Mouse (Mus musculus): ENCODE results near the gene Vps53. TPM values are rescaled to one million over a fixed set of nuclear protein-coding genes. Genes with fewer than 3 reads are reported as not detected.

Vps53 gene
- total RNA-seq, 2 experiments from 2014 or later = 78.3 to 81.6 TPM

DNA sequence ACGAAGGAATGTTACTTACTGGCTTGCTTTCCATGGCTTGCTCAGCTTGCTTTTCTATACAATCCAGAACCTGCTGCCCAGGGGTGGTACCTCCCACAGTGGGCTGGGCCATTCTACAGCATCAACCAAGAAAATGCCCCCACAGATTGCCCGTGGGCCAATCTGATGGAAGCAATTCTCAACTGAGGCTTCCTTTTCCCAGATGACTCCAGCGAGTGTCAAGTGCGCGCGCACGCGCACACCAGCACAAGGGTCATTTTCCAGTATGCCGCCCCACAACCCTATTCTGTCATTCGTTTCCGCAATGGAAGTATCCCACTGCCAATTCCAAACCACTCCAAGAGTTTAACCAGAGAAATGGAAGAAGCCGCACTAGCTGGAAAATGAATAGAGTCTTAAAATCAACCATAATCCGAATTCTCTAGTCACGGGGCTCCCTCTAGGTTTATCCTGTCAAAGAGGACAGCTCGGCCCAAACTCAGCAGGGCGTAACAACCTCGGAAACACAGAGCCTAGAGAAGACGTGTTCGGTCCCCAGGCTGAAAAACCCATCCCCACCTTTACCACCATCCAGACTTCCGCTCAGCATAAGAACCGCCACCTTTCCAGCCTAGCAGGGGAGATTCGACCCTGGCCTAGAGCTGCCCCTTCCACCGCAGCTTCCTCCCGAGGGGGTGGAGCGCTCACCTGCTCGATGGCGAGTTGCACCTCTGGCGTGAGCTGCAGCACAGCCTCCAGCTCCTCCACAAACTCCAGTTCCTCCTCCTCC, 537 bp downstream of the Vps53 start:
- intact Hi-C loops (cut with DNase I) = loop anchor here (1.0 to 2.0 kb wide), 2 partner anchors 38 to 64 kb away; partner anchors contain the start of genes Dbil5, Gemin4, Glod4 and Mrm3
- peak; percentile 50 to 71 for DNase-seq (ENCODE audit: low spot score in 2 of 2)

DNA sequence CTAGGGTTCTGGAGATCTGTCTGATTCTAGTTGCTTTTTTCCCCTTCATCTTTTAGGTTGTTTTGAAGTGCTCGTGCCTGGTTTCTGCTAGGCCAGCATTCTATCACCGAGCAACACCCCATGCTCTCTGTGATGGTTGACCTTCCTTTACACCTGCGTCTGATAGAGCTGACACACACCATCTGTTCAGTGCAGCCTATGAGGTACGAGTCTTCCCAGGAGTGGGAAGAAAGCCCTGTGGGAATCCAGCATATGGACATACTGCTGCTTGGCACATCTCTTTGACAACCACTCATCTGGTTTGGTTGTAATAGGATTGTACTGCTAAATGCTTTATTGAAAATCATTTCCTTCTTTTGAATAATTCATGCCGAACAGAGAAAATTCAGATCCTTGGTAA, 9.2 kb downstream of the Vps53 start:
- intact Hi-C loops (cut with DNase I) = no loop called here
- peak in 1 of 2 experiments; percentile 42 for DNase-seq (ENCODE audit: low spot score in 2 of 2)

DNA sequence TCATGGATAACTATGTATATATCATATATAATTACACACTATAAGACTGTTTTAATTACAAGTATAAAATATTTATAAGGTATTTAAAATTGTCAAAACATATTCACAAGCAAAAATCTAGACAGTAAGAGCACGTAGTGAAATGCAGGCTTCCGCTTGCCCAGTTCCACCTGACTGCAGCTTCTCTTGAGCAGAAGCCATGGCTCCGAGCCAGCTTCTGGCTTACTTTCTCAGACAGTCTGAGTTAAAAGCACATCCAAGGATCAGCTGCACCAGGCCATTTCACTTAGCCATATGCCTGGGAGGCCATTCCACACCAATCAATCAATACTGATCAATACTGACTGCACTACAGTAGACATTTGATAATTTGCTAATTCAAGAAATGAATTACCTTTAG, 10.5 kb downstream of the Vps53 start:
- intact Hi-C loops (cut with DNase I) = loop anchor here (2.0 kb wide), 1 partner anchor 82 kb away; no protein-coding TSS in a partner anchor

DNA sequence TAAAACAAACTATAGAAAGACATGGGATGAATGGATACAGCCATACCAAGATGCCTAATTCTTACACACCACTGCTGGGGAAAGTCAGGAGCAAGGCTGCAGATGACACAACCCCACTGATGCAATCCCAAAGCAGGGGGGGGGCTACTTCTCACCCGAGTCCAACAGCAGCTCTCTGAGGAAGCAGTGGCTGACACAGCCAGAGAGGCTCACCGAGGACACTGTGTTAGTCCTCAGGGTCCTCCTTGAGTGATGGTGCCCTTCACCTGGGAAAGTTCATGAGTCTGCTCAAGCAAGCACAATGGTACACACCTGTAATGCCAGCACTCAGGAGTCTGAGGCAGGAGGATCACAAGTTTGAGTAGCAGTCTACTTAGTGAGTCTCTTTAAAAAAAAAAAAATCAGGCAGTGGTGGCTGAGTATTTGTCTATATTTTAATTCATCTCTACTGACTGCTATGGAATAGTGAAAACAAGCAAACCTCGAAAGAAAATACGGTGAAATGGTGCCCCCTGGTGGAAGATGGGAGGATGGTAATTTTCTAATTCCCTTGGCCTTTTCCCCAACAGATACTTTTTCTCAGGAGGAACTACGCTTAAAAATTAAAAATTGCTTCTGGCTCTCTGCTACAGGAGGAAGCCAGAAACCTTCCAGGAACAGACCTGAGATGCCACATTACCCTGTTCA, 12.2 kb downstream of the Vps53 start:
- peak; percentile 73 to 81 for DNase-seq (ENCODE audit: low spot score in 2 of 2)
- intact Hi-C loops (cut with DNase I) = no loop called here

More for the DNA sequence above, 10.5 kb downstream of the Vps53 start:
- no peak for DNase-seq (ENCODE audit: low spot score in 2 of 2)

DNA sequence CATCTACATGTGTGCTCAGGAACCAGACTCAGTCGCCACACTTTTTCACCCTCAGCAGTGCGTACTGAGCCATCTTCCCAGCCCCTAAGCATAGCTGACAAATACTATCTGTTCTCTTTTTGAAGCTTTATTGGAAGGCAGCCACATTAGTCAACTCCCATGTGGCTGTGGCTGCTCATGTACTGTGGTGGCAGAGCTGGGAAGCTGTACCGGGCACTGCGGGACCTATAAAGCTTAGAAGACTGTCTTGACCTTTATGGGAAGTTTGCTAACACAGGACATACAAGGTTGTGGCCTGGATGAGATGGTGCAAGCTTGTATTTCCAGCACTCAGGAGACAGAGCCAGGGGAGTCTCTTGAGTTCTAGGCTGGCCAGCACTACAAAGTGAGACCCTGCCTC, 12.8 kb downstream of the Vps53 start:
- DNase-seq (ENCODE audit: low spot score in 2 of 2) = no peak
- intact Hi-C loops (cut with DNase I) = loop anchor here (1.0 kb wide), 1 partner anchor 384 kb away; no protein-coding TSS in a partner anchor

DNA sequence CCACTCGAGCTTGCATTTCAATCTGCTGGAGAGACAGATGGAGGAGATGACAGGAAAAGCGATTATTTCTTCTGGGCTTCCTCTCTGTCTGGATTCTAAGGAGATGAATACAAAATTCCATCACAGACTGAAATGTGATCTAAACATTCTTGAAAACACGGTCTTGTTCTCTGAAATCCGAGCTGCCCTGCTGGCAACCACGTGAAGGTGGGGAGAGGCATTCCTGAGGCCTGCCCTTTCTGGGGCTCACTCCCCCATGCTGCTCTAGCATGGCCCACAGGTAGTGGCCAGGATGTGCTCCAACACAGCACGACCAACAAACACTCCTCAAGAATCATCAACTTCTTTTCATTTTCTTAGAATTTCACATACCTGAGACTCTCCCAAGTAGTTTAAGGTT, 19.2 kb downstream of the Vps53 start:
- DNase-seq (ENCODE audit: low spot score in 2 of 2) = no peak
- intact Hi-C loops (cut with DNase I) = no loop called here

DNA sequence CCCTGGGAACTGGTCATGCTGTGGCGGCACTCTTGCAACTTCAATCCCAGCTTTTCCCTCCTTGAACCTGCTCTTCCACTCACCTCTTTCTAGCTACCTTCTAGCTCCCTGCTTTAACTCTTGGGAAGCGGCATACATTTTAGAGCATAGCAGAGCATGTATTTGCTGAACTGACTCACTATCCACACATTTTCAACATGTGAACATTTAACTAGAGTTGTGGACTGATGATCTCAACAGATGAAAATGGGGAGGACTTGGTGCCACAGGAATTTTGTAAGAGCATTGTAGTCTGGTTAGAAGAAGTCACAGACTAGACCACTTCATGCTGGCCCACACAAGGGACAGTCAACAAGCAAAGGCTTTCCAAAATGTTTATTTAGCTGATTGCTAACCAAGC, 21.1 kb downstream of the Vps53 start:
- intact Hi-C loops (cut with DNase I) = no loop called here
- DNase-seq (ENCODE audit: low spot score in 2 of 2) = no peak

DNA sequence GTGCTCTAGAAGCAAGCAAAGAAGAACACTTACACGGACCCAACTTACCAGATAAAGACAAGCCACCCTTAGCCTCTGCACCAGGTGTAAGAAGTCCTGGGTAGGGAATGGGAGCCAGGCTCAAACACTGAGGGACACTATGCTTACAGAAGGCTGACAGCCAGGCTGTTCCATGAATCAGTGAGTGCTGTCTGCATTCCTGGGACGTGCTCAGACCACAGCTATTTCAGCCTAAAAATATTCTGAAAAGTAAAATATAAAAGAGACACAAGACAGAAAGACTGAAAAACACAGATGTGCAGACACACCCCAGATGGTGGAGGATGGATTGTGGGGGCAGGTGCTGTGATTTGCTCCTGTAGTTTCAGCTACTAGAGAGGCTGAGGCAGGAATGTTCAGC, 24.6 kb downstream of the Vps53 start:
- intact Hi-C loops (cut with DNase I) = no loop called here
- no peak for DNase-seq (ENCODE audit: low spot score in 2 of 2)

DNA sequence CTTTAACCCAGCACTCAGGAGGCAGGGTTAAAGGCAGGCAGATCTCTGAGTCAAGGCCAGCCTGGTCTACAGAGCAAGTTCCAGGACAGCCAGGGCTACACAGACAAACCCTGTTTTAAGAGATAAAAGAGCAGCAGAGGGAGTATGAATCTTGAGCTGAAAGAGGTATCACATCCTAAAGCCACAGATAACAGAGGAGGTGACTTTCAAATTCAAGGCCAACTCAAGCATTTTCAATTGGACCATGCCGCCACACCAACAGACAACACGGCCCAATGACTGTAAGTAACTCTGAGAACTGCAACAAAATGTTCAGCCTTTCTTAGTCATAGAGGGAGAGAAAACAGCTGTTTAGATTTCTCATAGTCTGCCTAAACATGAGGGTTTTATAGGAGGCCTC, 25.2 kb downstream of the Vps53 start:
- no peak for DNase-seq (ENCODE audit: low spot score in 2 of 2)
- intact Hi-C loops (cut with DNase I) = no loop called here

DNA sequence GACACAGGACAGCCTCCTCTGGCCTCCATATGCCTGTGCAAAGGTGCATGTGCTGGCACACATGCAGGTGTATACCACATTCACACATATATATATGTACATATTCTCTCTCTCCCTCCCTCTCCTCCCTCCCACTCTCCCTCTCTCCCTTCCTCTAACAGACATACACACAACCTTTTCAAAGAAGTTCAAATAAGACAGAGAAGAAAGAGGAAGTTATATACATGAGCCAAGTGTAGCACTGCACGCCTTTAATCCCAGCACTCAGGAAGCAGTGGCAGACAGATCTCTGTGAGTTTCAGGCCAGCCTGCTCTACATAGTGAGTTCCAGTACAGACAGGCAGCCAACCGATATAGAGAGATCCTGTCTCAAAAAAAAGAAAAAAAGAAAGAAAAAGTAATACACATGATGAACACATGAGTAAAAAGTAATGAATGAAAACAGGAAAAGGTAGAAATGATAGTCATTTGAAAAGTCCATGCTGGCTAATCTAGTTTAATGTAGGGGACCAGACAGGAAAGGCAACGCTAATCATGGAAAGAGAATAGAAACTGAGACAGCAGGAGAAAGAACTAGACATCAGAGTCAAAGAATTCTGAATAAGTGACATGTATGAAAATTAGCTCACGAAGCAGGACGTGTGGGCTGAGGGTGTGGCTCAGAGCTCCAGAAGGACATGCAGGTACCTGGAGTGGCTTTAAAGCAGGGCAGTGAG, 26.1 kb downstream of the Vps53 start:
- DNase-seq (ENCODE audit: low spot score in 2 of 2) = no peak
- intact Hi-C loops (cut with DNase I) = no loop called here

DNA sequence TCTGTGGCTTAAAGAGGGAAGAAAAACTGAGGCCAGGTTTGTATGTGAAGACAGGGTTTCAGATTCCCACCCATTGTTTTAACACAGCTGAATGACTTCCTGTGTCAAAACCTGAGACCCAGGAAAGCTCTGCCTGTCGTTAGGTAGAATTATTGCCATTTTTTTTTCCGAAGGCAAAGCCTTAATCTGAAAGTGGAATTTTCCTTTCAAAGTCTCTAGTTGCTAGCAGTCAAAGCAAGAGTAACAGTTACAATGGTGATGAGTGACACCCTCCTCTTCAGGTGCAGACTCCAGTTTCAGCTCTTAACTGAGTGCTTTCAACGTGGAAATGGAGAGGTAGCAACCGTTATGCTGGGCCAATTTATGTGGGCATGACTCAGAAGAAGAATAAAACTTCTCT, 28.5 kb downstream of the Vps53 start:
- no peak for DNase-seq (ENCODE audit: low spot score in 2 of 2)
- intact Hi-C loops (cut with DNase I) = no loop called here

DNA sequence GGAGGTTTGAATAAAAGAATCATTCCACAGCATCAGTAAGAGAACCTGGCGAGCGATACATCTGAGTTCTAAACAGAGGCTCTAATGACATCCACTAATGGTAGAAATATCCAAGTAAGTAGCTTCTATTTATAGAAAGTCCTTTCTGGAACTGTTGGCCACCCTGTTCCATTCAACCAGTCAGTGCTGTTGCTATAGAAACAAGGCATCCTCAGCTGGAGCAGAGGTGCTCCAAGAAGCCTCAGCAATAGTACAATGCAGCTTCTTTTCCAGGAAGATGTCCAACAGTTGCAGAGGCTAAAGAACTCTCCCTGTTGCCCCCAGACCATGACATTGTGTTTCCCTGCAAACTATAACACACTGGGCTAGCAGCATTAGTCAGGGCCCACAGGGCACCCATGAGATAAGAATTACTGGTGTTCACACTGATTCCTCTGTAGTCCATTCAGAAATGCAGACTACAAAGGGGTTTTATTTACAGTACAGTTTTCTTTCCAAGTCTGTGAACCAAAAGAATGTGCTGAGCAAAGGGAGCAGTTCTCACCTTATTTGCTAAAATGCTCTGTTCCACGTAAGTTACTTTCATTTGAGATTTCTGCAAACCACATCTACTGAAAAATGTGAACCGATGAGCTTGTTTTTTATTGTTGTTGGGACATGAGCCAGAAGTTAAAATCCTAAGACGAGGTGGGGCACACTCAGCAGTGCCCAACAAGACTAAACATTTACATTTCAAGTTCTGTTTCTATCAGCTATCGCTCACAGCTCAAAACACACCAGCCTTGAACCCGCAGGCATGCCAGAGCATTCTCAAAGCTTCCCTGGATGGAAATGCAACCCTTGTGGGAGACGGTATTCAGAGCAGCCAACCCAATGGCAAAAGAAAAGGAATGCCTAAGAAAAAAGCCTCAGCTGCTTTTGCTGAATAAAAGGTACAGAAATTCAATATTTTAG, 31.1 kb downstream of the Vps53 start:
- peak; percentile 23 to 52 for DNase-seq (ENCODE audit: low spot score in 2 of 2)
- intact Hi-C loops (cut with DNase I) = no loop called here

DNA sequence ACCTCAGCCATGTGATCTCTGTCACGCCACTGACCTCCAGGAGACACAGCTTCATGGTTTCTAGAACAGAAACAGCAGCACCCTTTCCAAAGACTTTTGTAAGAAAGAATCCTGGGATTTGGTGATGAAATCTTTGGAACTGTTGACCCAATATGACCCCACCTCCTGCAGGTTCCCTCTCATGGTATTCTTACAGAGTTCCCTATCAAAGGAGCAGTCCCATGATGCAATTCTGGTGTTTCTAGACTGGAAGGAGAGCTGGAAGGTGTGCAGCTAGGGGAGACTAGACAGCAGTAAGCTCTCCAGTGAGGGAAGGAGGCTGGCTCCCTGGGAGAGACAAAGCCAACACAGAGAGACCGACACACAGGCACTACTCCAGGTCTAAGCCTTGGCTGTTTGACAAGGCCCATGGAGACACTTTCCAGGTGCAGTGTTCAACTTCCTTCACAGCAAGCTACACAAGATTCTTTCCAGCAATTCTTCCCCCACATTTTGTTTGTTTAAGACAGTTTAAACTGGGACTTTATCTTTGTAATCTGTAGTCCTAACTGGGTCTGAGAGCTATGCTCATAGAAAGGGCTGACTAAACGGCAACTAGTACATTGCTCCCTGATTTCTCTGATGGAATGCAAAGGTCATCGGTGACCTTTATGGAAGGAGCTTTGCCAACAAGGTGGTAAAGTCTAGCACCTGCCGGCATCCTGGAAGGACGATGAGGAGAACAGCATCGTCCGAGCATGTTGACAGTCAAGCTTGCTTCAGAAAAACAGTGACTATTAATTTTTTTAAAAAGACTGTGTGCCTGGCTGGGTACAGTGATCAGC, 33.0 kb downstream of the Vps53 start:
- intact Hi-C loops (cut with DNase I) = no loop called here
- DNase-seq (ENCODE audit: low spot score in 2 of 2) = no peak

DNA sequence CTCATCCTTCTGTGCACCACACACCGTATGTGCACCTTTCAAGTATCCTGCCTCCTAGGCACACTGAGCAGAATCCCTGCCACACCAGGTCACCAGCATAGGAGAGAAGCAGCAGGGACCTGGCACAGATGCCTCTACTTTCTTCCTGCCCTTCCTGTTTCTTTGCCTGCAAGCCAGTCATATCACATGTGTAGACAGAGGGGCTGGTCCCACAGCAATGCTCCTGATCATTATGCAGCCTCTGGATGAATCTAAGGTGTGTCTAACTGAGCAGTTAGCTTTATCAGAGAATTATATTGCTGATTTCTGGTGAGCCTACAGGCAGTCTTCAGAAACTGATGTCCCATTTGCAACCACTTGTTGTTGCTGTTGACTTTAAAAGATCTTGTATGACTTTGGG, 34.3 kb downstream of the Vps53 start:
- DNase-seq (ENCODE audit: low spot score in 2 of 2) = no peak
- intact Hi-C loops (cut with DNase I) = no loop called here

DNA sequence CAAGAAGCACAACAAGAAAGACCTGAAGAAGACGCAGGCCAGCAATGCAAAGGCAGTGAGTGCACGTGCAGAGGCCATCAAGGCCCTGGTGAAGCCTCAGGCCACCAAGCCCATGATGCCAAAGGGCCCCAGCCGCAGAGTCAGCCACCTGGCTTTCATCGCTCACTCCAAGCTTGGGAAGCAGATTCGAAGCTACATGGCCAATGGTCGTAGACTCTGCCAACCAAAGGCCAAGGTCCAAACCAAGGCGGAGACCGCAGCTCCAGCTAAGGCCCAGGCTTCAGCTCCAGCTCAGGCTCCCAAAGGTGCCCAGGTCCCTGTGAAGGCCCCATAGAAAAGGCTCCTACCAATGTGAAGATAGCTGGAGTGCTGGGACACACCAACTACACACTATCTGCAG, 35.1 kb downstream of the Vps53 start:
- intact Hi-C loops (cut with DNase I) = no loop called here
- no peak for DNase-seq (ENCODE audit: low spot score in 2 of 2)

DNA sequence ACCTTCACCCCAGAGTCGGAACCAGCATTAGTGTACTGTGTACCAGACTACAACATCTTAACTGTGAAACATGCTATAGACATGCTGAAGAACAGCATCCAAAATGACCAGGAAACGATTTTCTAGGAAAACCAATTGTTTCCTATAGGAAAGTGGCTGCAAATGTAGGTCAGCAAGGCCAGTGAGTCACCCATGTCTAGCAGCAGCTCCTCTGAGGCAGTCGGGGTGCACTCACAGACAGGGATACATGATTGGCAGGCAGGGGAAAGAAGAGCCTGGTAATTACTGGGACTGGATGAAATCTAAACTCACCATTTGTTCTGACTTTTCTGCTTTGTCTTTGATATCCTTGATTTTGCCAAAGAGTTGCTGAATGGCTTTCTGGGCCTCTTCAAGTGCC, 41.5 kb downstream of the Vps53 start:
- intact Hi-C loops (cut with DNase I) = no loop called here
- no peak for DNase-seq (ENCODE audit: low spot score in 2 of 2)

DNA sequence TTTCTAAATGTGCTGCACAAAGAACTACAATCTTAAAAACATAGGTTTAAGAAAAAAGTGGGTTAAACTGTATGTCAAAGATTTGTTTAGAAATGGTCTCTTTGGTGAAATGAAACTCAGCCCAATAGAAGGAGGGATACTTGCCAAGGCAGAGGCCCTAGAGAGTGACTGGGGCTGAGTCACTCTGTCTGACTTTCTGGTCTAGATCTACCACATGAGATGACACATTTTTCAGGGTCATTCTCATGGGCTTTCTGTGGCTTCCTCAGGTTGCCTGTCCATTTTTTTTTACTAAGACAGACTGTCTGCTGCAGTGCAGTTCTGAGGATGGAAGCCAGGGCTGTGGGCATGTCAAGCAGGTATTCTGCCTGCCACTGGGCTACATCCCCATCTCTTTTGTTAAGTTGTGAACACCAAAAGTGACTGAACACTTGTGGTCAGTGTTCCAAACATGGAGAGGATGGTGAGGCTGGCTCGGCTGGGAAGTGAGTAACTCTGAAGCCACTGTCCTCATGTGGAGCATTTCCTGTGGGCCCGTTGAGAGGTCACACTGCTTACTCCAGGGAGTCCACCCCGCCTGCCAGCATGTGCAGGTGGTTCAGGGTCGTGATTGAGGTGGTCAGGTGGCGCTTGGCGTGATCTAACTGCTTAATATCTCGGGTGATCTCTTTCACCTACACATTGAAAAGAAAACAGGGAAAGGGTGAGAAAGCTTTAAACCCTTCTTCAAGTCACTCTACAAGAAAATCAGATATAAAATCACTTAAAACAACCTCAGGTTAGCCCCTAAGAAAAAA, 43.6 kb downstream of the Vps53 start:
- intact Hi-C loops (cut with DNase I) = no loop called here

DNA sequence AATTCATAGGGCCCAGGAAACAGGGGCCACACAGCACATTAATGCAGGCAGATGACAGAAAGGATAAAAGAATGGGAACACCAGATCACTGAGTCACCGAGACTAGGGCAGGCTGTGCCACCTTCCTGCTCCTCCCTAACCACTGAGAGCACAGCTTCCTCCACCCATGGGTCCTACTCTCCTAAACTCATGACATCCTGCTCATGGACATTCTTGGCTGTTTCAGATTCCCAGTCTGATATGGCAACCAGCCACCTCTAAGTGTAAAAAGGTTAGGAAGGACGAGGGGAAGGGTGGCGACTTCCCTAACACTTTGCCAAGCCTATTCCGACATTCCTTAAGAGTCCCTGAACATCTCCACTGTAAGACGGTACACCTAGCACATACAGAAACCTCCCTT, 48.6 kb downstream of the Vps53 start:
- intact Hi-C loops (cut with DNase I) = no loop called here

More for the DNA sequence above, 43.6 kb downstream of the Vps53 start:
- no peak for DNase-seq (ENCODE audit: low spot score in 2 of 2)

More for the DNA sequence above, 48.6 kb downstream of the Vps53 start:
- DNase-seq (ENCODE audit: low spot score in 2 of 2) = no peak

All from left cerebral cortex, postnatal 25 days (tissue).